Mouse (Mus musculus) c-Kit-positive CD71-positive TER-119-negative erythroid progenitor cells, embryonic 14.5 days (primary cell): ENCODE results near the gene Kcnq1.

Experiments used
- DNase-seq: peaks from one replicate; pipeline ENCODE4 v3.0.0-alpha.2; 2013; ENCODE audit warnings: low read depth

The Kcnq1 gene

GRCm38 (mm10) chr7:143186378-143186777 is 80.2 kb downstream of the Kcnq1 start:
- DNase-seq, result no peak

GRCm38 (mm10) chr7:143187181-143187580 is 81.0 kb downstream of the Kcnq1 start:
- no peak for DNase-seq

- DNase-seq, result no peak
Measured at GRCm38 (mm10) chr7:143188589-143188988, 82.4 kb downstream of the Kcnq1 start.

- DNase-seq, result no peak
Measured at GRCm38 (mm10) chr7:143189965-143190722, 84.0 kb downstream of the Kcnq1 start.

- no peak for DNase-seq
Measured at GRCm38 (mm10) chr7:143190911-143191310, 84.7 kb downstream of the Kcnq1 start.

- no peak for DNase-seq
Measured at GRCm38 (mm10) chr7:143192392-143192791, 86.2 kb downstream of the Kcnq1 start.

- no peak for DNase-seq
Measured at GRCm38 (mm10) chr7:143194064-143194463, 87.9 kb downstream of the Kcnq1 start.

- DNase-seq, result no peak
Measured at GRCm38 (mm10) chr7:143197951-143198440, 91.8 kb downstream of the Kcnq1 start.

- DNase-seq, result no peak
Measured at GRCm38 (mm10) chr7:143198443-143198842, 92.3 kb downstream of the Kcnq1 start.

- DNase-seq, result no peak
Measured at GRCm38 (mm10) chr7:143201255-143201654, 95.1 kb downstream of the Kcnq1 start.

- no peak for DNase-seq
Measured at GRCm38 (mm10) chr7:143203897-143204296, 97.7 kb downstream of the Kcnq1 start.

- no peak for DNase-seq
Measured at GRCm38 (mm10) chr7:143207044-143207443, 100.9 kb downstream of the Kcnq1 start.

GRCm38 (mm10) chr7:143210796-143211195 is 104.6 kb downstream of the Kcnq1 start:
- no peak for DNase-seq

- no peak for DNase-seq
Measured at GRCm38 (mm10) chr7:143251206-143251605, 145.0 kb downstream of the Kcnq1 start.

GRCm38 (mm10) chr7:143253126-143253871 is 147.1 kb downstream of the Kcnq1 start:
- DNase-seq, result no peak

GRCm38 (mm10) chr7:143254901-143255300 is 148.7 kb downstream of the Kcnq1 start:
- DNase-seq, result no peak

GRCm38 (mm10) chr7:143261246-143261645 is 155.1 kb downstream of the Kcnq1 start:
- DNase-seq, result no peak

GRCm38 (mm10) chr7:143263557-143263956 is 157.4 kb downstream of the Kcnq1 start:
- DNase-seq, result no peak

GRCm38 (mm10) chr7:143263966-143264365 is 157.8 kb downstream of the Kcnq1 start:
- no peak for DNase-seq

- DNase-seq, result no peak
Measured at GRCm38 (mm10) chr7:143265386-143265785, 159.2 kb downstream of the Kcnq1 start.

GRCm38 (mm10) chr7:143265829-143266438 is 159.8 kb downstream of the Kcnq1 start:
- DNase-seq, result no peak

GRCm38 (mm10) chr7:143273747-143274146 is 167.6 kb downstream of the Kcnq1 start:
- no peak for DNase-seq

GRCm38 (mm10) chr7:143275030-143275429 is 168.9 kb downstream of the Kcnq1 start:
- DNase-seq, result no peak
